Mouse (Mus musculus): ENCODE measurements around the gene Cdkl1. TPM values are rescaled to one million over a fixed set of nuclear protein-coding genes. Genes with fewer than 3 reads are reported as not detected.
A peak's percentile ranks its signal among the peaks of the same experiment; 100 is the strongest.

The Cdkl1 gene
- polyA plus RNA-seq, 1 experiment, result 2.1 TPM

DNA sequence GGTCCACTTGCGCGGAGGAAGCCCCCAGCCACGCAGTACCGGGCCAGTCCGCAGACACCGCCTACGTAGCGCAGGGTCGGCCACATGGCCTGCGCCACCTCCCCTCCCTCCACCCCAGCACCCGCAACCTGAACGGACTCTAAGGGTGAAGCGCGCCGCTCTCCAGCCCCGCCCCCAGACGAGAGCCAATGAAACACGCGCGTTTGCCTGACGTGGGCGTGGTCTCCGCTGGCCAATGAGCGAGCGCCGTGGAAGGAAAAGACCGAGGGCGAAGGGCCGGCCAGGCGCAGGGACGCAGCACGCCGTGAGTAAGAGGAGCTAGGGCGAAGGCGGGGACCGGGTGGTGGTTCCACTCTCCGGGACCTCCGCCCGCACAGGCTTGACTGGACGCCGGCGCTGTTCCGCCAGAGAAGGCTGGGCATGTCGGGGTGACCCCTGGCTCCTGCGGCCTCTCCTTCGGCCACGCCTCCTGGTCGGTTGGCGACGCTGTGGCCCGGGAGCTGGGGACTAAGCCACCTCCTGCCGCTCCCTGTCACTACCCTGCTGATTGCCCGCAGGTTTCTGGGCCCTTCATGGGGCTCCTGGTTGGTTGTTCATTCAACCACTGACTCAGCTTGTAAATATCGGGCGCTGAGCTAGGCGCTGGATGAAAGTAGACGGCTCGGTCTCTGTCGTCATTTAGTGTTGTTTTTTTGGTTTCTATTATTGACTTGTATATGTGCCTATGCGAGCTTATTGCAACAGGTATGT is 66.2 kb downstream of the Cdkl1 start, which contains the start of the genes L2hgdh and Atp5s:
Gene L2hgdh (minus strand): TSS at position 163 of the 750 bp plus-strand sequence.
Gene Atp5s (plus strand): TSS at position 240 of the 750 bp plus-strand sequence.
- TF ChIP-seq CTCF (IDR thresholded peaks at IDR 0.05; ENCODE audit: borderline replicate concordance, insufficient read depth, low read length), result no peak
- TF ChIP-seq POLR2A (IDR thresholded peaks at IDR 0.05; ENCODE audit: low read depth, low read length), result peak; percentile 91
- H3K4me1 ChIP-seq (ENCODE audit: control insufficient read depth, insufficient read depth, low read length), result peaks cover 4% of the 10 kb centered on the region; the same call in 1 of the 2 replicates
- peak within 1 kb of the TSS; percentile 93 for H3K4me3 ChIP-seq (ENCODE audit: insufficient read depth, low read length)
- H3K27ac ChIP-seq (ENCODE audit: insufficient read depth, low read length), result peak within 1 kb of the TSS; percentile 70

GRCm38 (mm10) chr12:69724018-69724710 is 66.9 kb downstream of the Cdkl1 start:
- H3K4me1 ChIP-seq (ENCODE audit: control insufficient read depth, insufficient read depth, low read length), result peaks cover 4% of the 10 kb centered on the region; the same call in 1 of the 2 replicates
- TF ChIP-seq POLR2A (IDR thresholded peaks at IDR 0.05; ENCODE audit: low read depth, low read length) (0 out of 2 replicates have a peak, but pooled peaks have one; percentile 26), CTCF (IDR thresholded peaks at IDR 0.05; ENCODE audit: borderline replicate concordance, insufficient read depth, low read length) (no peak)
- H3K4me3 ChIP-seq (ENCODE audit: insufficient read depth, low read length), result peak overlapping the region; percentile 93
- no peak overlapping the region for H3K27ac ChIP-seq (ENCODE audit: insufficient read depth, low read length)

GRCm38 (mm10) chr12:69723376-69723775 is 67.7 kb downstream of the Cdkl1 start:
- H3K27ac ChIP-seq (ENCODE audit: insufficient read depth, low read length), result no peak overlapping the region
- H3K4me3 ChIP-seq (ENCODE audit: insufficient read depth, low read length), result peak overlapping the region; percentile 93; the same call in 1 of the 2 replicates
- no peak for TF ChIP-seq CTCF (IDR thresholded peaks at IDR 0.05; ENCODE audit: borderline replicate concordance, insufficient read depth, low read length)
- no peak for TF ChIP-seq POLR2A (IDR thresholded peaks at IDR 0.05; ENCODE audit: low read depth, low read length)
- H3K4me1 ChIP-seq (ENCODE audit: control insufficient read depth, insufficient read depth, low read length), result peaks cover 4% of the 10 kb centered on the region; the same call in 1 of the 2 replicates

GRCm38 (mm10) chr12:69722857-69723256 is 68.2 kb downstream of the Cdkl1 start:
- Histone ChIP-seq H3K4me3 (ENCODE audit: insufficient read depth, low read length) (no peak overlapping the region), H3K4me1 (ENCODE audit: control insufficient read depth, insufficient read depth, low read length) (peaks cover 4% of the 10 kb centered on the region; the same call in 1 of the 2 replicates), H3K27ac (ENCODE audit: insufficient read depth, low read length) (no peak overlapping the region)
- TF ChIP-seq CTCF (IDR thresholded peaks at IDR 0.05; ENCODE audit: borderline replicate concordance, insufficient read depth, low read length), result no peak

DNA sequence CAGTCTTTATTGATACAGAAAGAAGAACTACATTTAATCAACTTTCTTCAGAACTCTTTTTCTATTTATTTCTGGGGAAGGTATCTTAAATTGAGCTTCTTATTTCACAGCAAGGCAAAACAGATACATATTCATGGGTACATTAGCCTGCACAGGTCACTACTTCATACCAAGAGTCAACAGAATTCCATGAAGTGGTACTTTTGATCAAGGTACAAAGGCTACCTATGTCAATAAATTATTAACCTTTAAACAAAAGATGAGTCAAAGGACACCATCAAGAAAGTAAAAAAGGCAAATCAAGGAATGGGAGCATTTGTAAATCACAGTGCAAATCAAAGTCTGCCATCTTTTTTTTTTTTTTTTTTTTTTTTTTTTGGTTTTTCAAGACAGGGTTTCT is 77.4 kb downstream of the Cdkl1 start:
- TF ChIP-seq POLR2A (IDR thresholded peaks at IDR 0.05; ENCODE audit: low read depth, low read length) (no peak), CTCF (IDR thresholded peaks at IDR 0.05; ENCODE audit: borderline replicate concordance, insufficient read depth, low read length) (no peak)
- Histone ChIP-seq H3K4me3 (ENCODE audit: insufficient read depth, low read length) (no peak overlapping the region), H3K27ac (ENCODE audit: insufficient read depth, low read length) (no peak overlapping the region), H3K4me1 (ENCODE audit: control insufficient read depth, insufficient read depth, low read length) (no peaks in the 10 kb centered on the region)

DNA sequence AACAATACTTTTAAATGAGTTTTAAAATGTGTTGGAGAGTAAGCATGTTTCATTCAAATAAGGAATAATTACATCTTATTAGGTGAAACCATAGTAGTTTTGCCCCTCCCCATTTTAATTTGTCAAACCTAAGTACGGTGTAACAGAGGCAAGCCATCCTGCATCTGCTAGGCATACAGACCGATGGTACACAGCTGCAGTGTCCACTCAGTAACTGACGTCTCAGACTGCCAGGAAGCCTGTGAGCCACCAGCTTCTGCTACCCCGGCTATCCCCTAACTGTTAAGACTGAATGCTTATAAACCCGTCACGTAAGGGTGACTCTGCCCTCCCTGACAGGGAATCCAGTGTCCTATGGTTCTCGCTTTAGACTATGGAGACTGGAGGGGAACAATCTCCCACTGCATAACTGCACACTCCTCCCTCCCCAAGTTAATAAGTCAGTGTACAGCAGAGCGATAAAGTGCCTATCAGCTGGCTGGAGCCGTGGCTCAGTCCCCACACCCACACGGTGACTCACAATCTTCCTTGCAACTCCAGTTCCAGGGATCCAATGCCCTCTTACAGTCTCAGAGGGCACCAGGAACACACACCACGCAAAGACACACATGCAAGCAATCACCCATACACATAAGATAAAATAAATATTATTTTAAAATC is 86.1 kb downstream of the Cdkl1 start:
- Histone ChIP-seq H3K4me3 (ENCODE audit: insufficient read depth, low read length) (no peak overlapping the region), H3K4me1 (ENCODE audit: control insufficient read depth, insufficient read depth, low read length) (no peaks in the 10 kb centered on the region), H3K27ac (ENCODE audit: insufficient read depth, low read length) (no peak overlapping the region)
- TF ChIP-seq POLR2A (IDR thresholded peaks at IDR 0.05; ENCODE audit: low read depth, low read length) (no peak), CTCF (IDR thresholded peaks at IDR 0.05; ENCODE audit: borderline replicate concordance, insufficient read depth, low read length) (no peak)

DNA sequence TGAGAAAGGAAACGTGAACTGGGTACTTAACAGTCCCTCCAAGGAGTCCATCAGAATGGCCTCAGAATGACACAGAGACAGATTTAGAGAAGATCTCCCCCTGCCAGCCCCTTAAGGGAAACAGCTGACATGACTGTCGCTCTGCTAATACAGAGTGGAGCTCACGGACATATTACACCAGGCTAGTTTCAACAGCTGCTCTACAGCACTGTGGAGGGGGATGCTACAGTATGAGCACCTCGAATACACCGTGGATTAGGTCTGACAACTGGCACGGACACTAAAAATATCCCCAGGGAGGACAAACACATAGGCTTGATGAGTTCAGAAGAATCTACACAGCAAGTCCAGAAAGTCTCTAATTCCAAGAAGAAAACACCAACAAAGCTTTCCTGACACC is 92.7 kb downstream of the Cdkl1 start:
- Histone ChIP-seq H3K27ac (ENCODE audit: insufficient read depth, low read length) (no peak overlapping the region), H3K4me1 (ENCODE audit: control insufficient read depth, insufficient read depth, low read length) (no peaks in the 10 kb centered on the region), H3K4me3 (ENCODE audit: insufficient read depth, low read length) (no peak overlapping the region)
- TF ChIP-seq POLR2A (IDR thresholded peaks at IDR 0.05; ENCODE audit: low read depth, low read length), result no peak
- no peak for TF ChIP-seq CTCF (IDR thresholded peaks at IDR 0.05; ENCODE audit: borderline replicate concordance, insufficient read depth, low read length)

Other genes with a start within 250 kb of the Cdkl1 start
- 14.5 and 14.7 TPM in 2 replicates for gene Vcpkmt, start 208.2 kb downstream of the Cdkl1 start, polyA plus RNA-seq (2011; ENCODE audit: insufficient read length, low read depth, missing spikeins)
- 18.9 and 19.4 TPM in 2 replicates for gene Sos2, start 109.4 kb downstream of the Cdkl1 start, polyA plus RNA-seq (2011; ENCODE audit: insufficient read length, low read depth, missing spikeins)
- gene L2hgdh, start 66.4 kb downstream of the Cdkl1 start, polyA plus RNA-seq (2011; ENCODE audit: insufficient read length, low read depth, missing spikeins), result 12.0 and 12.7 TPM in 2 replicates
- gene Atp5s, start 66.3 kb downstream of the Cdkl1 start, polyA plus RNA-seq (2011; ENCODE audit: insufficient read length, low read depth, missing spikeins), result 14.8 and 17.0 TPM in 2 replicates
- 10.4 and 11.5 TPM in 2 replicates for gene Atl1, start 101.3 kb upstream of the Cdkl1 start, polyA plus RNA-seq (2011; ENCODE audit: insufficient read length, low read depth, missing spikeins)
- gene Map4k5, start 101.9 kb upstream of the Cdkl1 start, polyA plus RNA-seq (2011; ENCODE audit: insufficient read length, low read depth, missing spikeins), result 74.9 and 92.9 TPM in 2 replicates
- gene Sav1, start 195.7 kb upstream of the Cdkl1 start, polyA plus RNA-seq (2011; ENCODE audit: insufficient read length, low read depth, missing spikeins), result 84.2 and 93.9 TPM in 2 replicates

All from embryonic fibroblast, embryonic 13.5 days (primary cell).